Mouse (Mus musculus) liver, adult 2 months (tissue): ENCODE results near the gene Pcdh17. TPM values are rescaled to one million over a fixed set of nuclear protein-coding genes. Genes with fewer than 3 reads are reported as not detected.
A peak's percentile ranks its signal among the peaks of the same experiment; 100 is the strongest.

Source experiments
- DNase-seq: peaks from one replicate; pipeline ENCODE4 v3.0.0-alpha.2; 2011; ENCODE audit warnings: low read depth, low spot score; ENCODE audit errors: extremely low read depth
- H3K27ac ChIP-seq: fragments of 200-500 bp; replicated peaks from 2 replicates; pipeline ENCODE4 v1.5.1; 2012; ENCODE audit warnings: low read depth, mild to moderate bottlenecking, control low read depth, inconsistent platforms, low read length; ENCODE audit not compliant: insufficient read depth
- H3K27me3 ChIP-seq: fragments of 200-500 bp; 2 replicates; pipeline ENCODE4 v1.6.1; 2012; ENCODE audit warnings: mild to moderate bottlenecking, moderate library complexity, low read length, inconsistent platforms; ENCODE audit not compliant: control insufficient read depth, insufficient read depth
- H3K36me3 ChIP-seq: fragments of 200-500 bp; 2 replicates; pipeline ENCODE4 v1.6.1; 2012; ENCODE audit warnings: low read length, inconsistent platforms; ENCODE audit not compliant: control insufficient read depth, insufficient read depth
- H3K4me1 ChIP-seq: fragments of 200-500 bp; 2 replicates; pipeline ENCODE4 v1.6.1; 2011; ENCODE audit warnings: low read length; ENCODE audit not compliant: control insufficient read depth, insufficient read depth
- H3K4me3 ChIP-seq: fragments of 200-500 bp; 2 replicates; pipeline ENCODE4 v1.5.1; 2011; ENCODE audit warnings: low read depth, mild to moderate bottlenecking, control low read depth, low read length, moderate library complexity; ENCODE audit not compliant: insufficient read depth
- H3K79me2 ChIP-seq: fragments of 200-500 bp; 2 replicates; pipeline ENCODE4 v1.6.1; 2012; ENCODE audit warnings: inconsistent platforms, mild to moderate bottlenecking, low read length, moderate library complexity; ENCODE audit not compliant: control insufficient read depth, insufficient read depth
- H3K9ac ChIP-seq: fragments of 200-500 bp; 2 replicates; pipeline ENCODE4 v1.6.1; 2012; ENCODE audit warnings: low read depth, mild to moderate bottlenecking, control low read depth, inconsistent platforms, low read length
- CTCF ChIP-seq: fragments of 200-500 bp; IDR thresholded peaks from 2 replicates; pipeline ENCODE4 v1.5.1; 2011; ENCODE audit warnings: low read depth, low read length, control low read depth
- POLR2A ChIP-seq: fragments of 200-500 bp; IDR thresholded peaks from 2 replicates; pipeline ENCODE4 v1.6.1; 2011; ENCODE audit warnings: low read length, control low read depth; ENCODE audit not compliant: insufficient read depth; ENCODE audit errors: extremely low read depth
- WGBS: fragments of 180-500 bp; shearing (Covaris S2); methylation state at CpG from one replicate; pipeline ENCODE4 v1.1.7; 2018; 5-methylcytosine and 5-hydroxymethylcytosine counted together
- polyA plus RNA-seq: library from polyadenylated mRNA; depleted of rRNA; stranded (reverse); fragments of >200 nt; gene quantifications from 2 replicates; pipeline ENCODE4 v1.2.3, GENCODE M21; 2012; rRNA removed
- total RNA-seq: library from RNA; depleted of rRNA; stranded (reverse); fragments of >200 nt; gene quantifications from 2 replicates; pipeline ENCODE4 v1.2.3, GENCODE M21; 2014; rRNA removed

Gene Pcdh17
- total RNA-seq (1.1 and 2.4 TPM in 2 replicates), polyA plus RNA-seq (0.07 and 0.26 TPM in 2 replicates)

GRCm38 (mm10) chr14:84443288-84443686 lies at the start of gene Pcdh17:
TSS of gene Pcdh17 (plus strand) at chr14:84443563.
- WGBS: under 1% methylated on average over 31 of the region's 31 CpGs
- H3K27me3 ChIP-seq: peaks cover 24% of the 10 kb centered on the region; the same call in 1 of the 2 replicates
- no peak for TF ChIP-seq CTCF
- peak; percentile 57 for TF ChIP-seq POLR2A

GRCm38 (mm10) chr14:84397137-84397536 lies 46.2 kb upstream of the Pcdh17 start:
- DNase-seq: no peak
- H3K27ac ChIP-seq: no peak overlapping the region
- H3K27me3 ChIP-seq: no peaks in the 10 kb centered on the region
- H3K9ac ChIP-seq: no peak overlapping the region
- H3K79me2 ChIP-seq: no peaks in the 10 kb centered on the region
- no peak overlapping the region for H3K4me3 ChIP-seq
- no peaks in the 10 kb centered on the region for H3K36me3 ChIP-seq
- 58% methylated on average over 1 of the region's 1 CpGs for WGBS
- TF ChIP-seq POLR2A (no peak), CTCF (no peak)
- no peaks in the 10 kb centered on the region for H3K4me1 ChIP-seq

More at GRCm38 (mm10) chr14:84443288-84443686, at the start of gene Pcdh17:
- no peaks in the 10 kb centered on the region; the same call in 1 of the 2 replicates for H3K4me1 ChIP-seq
- DNase-seq: peak; percentile 72
- H3K9ac ChIP-seq: peak within 1 kb of the TSS; percentile 38
- 0 out of 2 replicates have a peak within 1 kb of the TSS, but pooled peaks have one; percentile 6 for H3K27ac ChIP-seq
- peak within 1 kb of the TSS; percentile 54 for H3K4me3 ChIP-seq
- no peaks in the 10 kb centered on the region for H3K36me3 ChIP-seq
- no peaks in the 10 kb centered on the region for H3K79me2 ChIP-seq

- Histone ChIP-seq H3K4me1 (no peaks in the 10 kb centered on the region), H3K79me2 (no peaks in the 10 kb centered on the region), H3K27me3 (no peaks in the 10 kb centered on the region), H3K9ac (no peak overlapping the region), H3K36me3 (no peaks in the 10 kb centered on the region), H3K27ac (no peak overlapping the region), H3K4me3 (no peak overlapping the region)
- 58% methylated on average over 2 of the region's 2 CpGs for WGBS
- TF ChIP-seq POLR2A (no peak), CTCF (no peak)
- no peak for DNase-seq
Observed at GRCm38 (mm10) chr14:84424736-84425135, 18.6 kb upstream of the Pcdh17 start.

GRCm38 (mm10) chr14:84426616-84427015 lies 16.7 kb upstream of the Pcdh17 start:
- no peak for TF ChIP-seq CTCF
- no peak for TF ChIP-seq POLR2A
- Histone ChIP-seq H3K9ac (no peak overlapping the region), H3K27ac (no peak overlapping the region), H3K4me1 (no peaks in the 10 kb centered on the region), H3K36me3 (no peaks in the 10 kb centered on the region), H3K4me3 (no peak overlapping the region), H3K27me3 (no peaks in the 10 kb centered on the region), H3K79me2 (no peaks in the 10 kb centered on the region)
- no peak for DNase-seq

- Histone ChIP-seq H3K79me2 (no peaks in the 10 kb centered on the region), H3K27me3 (no peaks in the 10 kb centered on the region), H3K27ac (no peak overlapping the region), H3K9ac (no peak overlapping the region), H3K4me3 (no peak overlapping the region), H3K36me3 (no peaks in the 10 kb centered on the region), H3K4me1 (no peaks in the 10 kb centered on the region; the same call in 1 of the 2 replicates)
- 0 out of 2 replicates have a peak, but pooled peaks have one; percentile 20 for TF ChIP-seq CTCF
- no peak for TF ChIP-seq POLR2A
- peak; percentile 40 for DNase-seq
- WGBS: 26% methylated on average over 11 of the region's 11 CpGs
Observed at GRCm38 (mm10) chr14:84438066-84438770, 5.1 kb upstream of the Pcdh17 start.

GRCm38 (mm10) chr14:84440903-84441302 lies 2.5 kb upstream of the Pcdh17 start:
- 16% methylated on average over 2 of the region's 2 CpGs for WGBS
- no peaks in the 10 kb centered on the region for H3K79me2 ChIP-seq
- no peaks in the 10 kb centered on the region for H3K36me3 ChIP-seq
- no peak overlapping the region for H3K9ac ChIP-seq
- peaks cover 7% of the 10 kb centered on the region; the same call in 1 of the 2 replicates for H3K27me3 ChIP-seq
- no peak overlapping the region for H3K4me3 ChIP-seq
- DNase-seq: no peak
- no peak overlapping the region for H3K27ac ChIP-seq
- no peaks in the 10 kb centered on the region; the same call in 1 of the 2 replicates for H3K4me1 ChIP-seq
- TF ChIP-seq POLR2A (no peak), CTCF (no peak)
